Mouse (Mus musculus) forebrain, embryonic 13.5 days (tissue): ENCODE measurements around the gene Fancg. TPM values are rescaled to one million over a fixed set of nuclear protein-coding genes. Genes with fewer than 3 reads are reported as not detected.

Source experiments
- ATAC-seq: fragments of 200-750 bp; cut with Nextera tagmentation; 2 replicates; pipeline ENCODE4 v1.8.0; 2017
- H3K27ac ChIP-seq: fragments of 300-500 bp; sonication (generic); 2 replicates; pipeline ENCODE4 v1.5.1; 2015; ENCODE audit warnings: inconsistent platforms, mild to moderate bottlenecking, moderate library complexity
- H3K27me3 ChIP-seq: fragments of 300-500 bp; sonication (generic); 2 replicates; pipeline ENCODE4 v1.6.1; 2015; ENCODE audit warnings: mild to moderate bottlenecking, inconsistent platforms
- H3K36me3 ChIP-seq: fragments of 300-500 bp; sonication (generic); 2 replicates; pipeline ENCODE4 v1.6.1; 2015; ENCODE audit warnings: mild to moderate bottlenecking, inconsistent platforms; ENCODE audit not compliant: poor library complexity, severe bottlenecking
- H3K4me1 ChIP-seq: fragments of 300-500 bp; sonication (generic); 2 replicates; pipeline ENCODE4 v1.6.1; 2015; ENCODE audit warnings: inconsistent platforms
- H3K4me2 ChIP-seq: fragments of 300-500 bp; sonication (generic); 2 replicates; pipeline ENCODE4 v1.6.1; 2015; ENCODE audit warnings: inconsistent platforms, mild to moderate bottlenecking, moderate library complexity
- H3K4me3 ChIP-seq: fragments of 300-500 bp; sonication (generic); 2 replicates; pipeline ENCODE4 v1.5.1; 2015; ENCODE audit warnings: mild to moderate bottlenecking, inconsistent platforms
- H3K9ac ChIP-seq: fragments of 300-500 bp; sonication (generic); 2 replicates; pipeline ENCODE4 v1.6.1; 2015; ENCODE audit warnings: mild to moderate bottlenecking, inconsistent platforms
- H3K9me3 ChIP-seq: fragments of 300-500 bp; sonication (generic); replicated peaks from 2 replicates; pipeline ENCODE4 v1.6.1; 2016; ENCODE audit warnings: inconsistent platforms
- WGBS: fragments of 180-500 bp; shearing (Covaris S2); methylation state at CpG from one replicate; pipeline ENCODE4 v1.1.7; 2015; 5-methylcytosine and 5-hydroxymethylcytosine counted together
- polyA plus RNA-seq: library from polyadenylated mRNA; unstranded; fragments of >200 nt; fragmentation: Nextera tagmentation; extraction: Ambion mirVana; gene quantifications from 2 replicates; pipeline ENCODE4 v1.2.1, GENCODE M21; 2015

The Fancg gene
- 22.9 and 23.5 TPM in 2 replicates for polyA plus RNA-seq

DNA sequence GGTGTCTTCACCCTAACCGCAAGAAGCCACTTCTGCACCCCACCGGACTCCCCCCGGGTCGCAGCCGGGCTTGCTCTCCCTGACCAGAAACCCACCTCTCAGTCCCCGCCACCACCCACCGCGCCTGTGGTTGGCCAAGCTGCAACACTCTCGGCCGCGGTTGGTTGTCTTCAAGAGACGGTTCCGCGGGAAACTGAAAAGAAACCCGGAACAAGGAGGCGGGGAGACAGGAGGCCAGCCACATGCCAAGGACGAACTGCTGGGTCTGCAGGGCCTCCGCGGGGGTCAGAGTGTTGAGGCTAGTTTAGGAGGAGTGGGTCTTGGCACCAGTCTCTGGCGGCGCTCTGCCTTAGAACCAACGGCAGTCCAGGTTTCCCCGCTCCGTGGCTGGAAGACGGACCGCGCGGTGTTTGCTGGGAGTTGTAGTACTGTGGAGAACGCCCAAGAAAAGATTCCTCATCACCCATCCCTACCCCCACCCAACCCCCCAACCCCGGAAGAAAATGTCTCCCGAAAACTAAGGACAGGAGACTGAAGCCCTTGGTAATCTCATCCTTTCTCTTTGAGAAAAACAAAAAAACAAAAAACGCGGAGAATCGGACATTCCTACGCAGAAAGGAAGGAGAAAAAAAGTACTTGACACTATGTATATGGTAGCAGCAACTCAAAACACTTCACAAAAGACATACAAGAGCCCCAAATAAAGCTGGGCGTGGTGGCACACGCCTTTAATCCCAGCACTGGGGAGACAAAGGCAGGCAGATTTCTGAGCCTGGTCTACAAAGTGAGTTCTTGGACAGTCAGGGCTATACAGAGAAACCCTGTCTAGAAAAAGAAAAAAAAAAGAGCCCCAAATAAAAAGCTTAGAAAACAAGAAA is at the start of gene Fancg:
Gene Fancg, minus strand, starts transcription at position 346 of the 878 bp plus-strand sequence.
- Histone ChIP-seq H3K4me3 (peak within 1 kb of the TSS; percentile 66), H3K9me3 (no peaks in the 10 kb centered on the region), H3K27ac (peak within 1 kb of the TSS; percentile 59; the same call in 1 of the 2 replicates), H3K4me1 (peaks cover 14% of the 10 kb centered on the region), H3K4me2 (peak within 1 kb of the TSS; percentile 85), H3K36me3 (peaks cover 11% of the 10 kb centered on the region; the same call in 1 of the 2 replicates), H3K9ac (peak within 1 kb of the TSS; percentile 75), H3K27me3 (no peaks in the 10 kb centered on the region)
- under 1% methylated on average over 37 of the region's 37 CpGs for WGBS
- ATAC-seq = peak; percentile 95

DNA sequence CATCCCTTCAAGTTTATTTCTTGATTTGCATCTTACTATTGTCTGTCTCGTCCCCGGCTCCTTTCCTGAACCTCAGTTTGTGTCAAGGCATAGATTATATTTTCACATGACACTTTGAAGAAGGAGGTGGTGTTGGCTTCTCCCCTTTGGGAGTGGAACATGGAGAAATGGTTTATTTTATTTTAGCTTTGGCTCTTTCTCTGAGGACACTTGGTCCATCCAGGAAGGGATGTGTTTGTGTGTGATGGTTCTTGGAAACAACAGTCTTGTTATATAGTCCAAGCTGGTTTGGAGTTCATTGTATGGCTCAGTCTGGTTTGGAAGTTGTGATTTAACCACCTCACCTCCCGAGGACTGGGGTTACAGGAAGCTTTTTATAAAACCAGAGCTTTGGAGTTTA is 49.4 kb upstream of the Fancg start:
- no peaks in the 10 kb centered on the region for H3K36me3 ChIP-seq
- ATAC-seq = no peak
- no peaks in the 10 kb centered on the region for H3K9me3 ChIP-seq
- H3K4me1 ChIP-seq = peaks cover 21% of the 10 kb centered on the region
- H3K4me2 ChIP-seq = peak overlapping the region; percentile 75
- peak overlapping the region; percentile 79 for H3K4me3 ChIP-seq
- no peak overlapping the region for H3K27ac ChIP-seq
- 32% methylated on average over 3 of the region's 3 CpGs for WGBS
- H3K9ac ChIP-seq = peak overlapping the region; percentile 84
- H3K27me3 ChIP-seq = no peaks in the 10 kb centered on the region

DNA sequence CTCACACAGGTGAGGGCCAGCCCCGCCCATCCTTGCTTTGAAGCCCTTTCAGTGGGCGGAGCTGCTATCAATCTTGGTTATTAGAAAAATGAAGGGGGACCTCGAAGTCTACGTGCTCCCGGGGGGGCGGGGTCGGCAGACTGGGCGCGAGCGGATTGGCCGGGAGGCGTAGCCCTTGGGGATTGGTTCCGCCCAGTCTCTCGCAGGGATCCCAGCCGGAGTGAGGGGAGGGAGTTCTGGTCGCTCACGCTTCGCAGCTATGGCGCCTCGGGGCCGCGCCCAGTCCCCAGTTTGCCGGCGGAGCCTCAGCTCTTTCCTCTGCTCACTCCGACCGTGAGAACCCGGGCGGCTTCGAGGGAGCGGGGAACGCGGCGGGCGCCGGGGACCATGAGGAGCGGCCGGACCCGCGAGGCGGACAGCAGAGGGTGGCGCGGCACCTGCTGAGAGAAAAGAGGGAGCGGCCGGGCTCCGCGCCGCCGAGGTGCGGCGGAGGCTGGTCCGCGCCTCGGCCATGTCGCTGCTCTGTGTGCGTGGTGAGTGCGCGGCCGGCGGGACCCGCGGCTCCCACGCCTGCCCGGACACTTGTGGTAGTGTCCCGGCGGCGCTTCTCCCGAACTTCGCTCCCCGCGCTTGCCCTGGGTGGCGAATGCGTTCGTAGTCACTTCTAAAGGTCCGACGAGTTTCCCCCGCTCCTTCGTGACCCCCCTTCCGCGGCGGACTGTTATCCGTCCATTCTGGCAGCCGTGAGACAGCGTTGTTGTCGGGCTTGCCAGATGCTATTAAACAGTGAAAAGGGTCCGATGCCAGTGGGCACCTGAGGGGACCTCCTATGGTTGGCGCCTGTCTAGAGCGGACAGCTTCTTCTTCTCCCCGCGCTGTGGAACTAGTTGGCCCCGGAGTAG is 48.7 kb upstream of the Fancg start, which contains the start of gene Unc13b:
Gene Unc13b, plus strand, starts transcription at position 201 of the 902 bp plus-strand sequence.
- no peaks in the 10 kb centered on the region for H3K27me3 ChIP-seq
- under 1% methylated on average over 76 of the region's 90 CpGs for WGBS
- peaks cover 21% of the 10 kb centered on the region for H3K4me1 ChIP-seq
- H3K27ac ChIP-seq = peak within 1 kb of the TSS; percentile 85
- H3K36me3 ChIP-seq = no peaks in the 10 kb centered on the region
- peak; percentile 99 for ATAC-seq
- peak within 1 kb of the TSS; percentile 79 for H3K4me3 ChIP-seq
- H3K9me3 ChIP-seq = no peaks in the 10 kb centered on the region
- peak within 1 kb of the TSS; percentile 75 for H3K4me2 ChIP-seq
- H3K9ac ChIP-seq = peak within 1 kb of the TSS; percentile 84

DNA sequence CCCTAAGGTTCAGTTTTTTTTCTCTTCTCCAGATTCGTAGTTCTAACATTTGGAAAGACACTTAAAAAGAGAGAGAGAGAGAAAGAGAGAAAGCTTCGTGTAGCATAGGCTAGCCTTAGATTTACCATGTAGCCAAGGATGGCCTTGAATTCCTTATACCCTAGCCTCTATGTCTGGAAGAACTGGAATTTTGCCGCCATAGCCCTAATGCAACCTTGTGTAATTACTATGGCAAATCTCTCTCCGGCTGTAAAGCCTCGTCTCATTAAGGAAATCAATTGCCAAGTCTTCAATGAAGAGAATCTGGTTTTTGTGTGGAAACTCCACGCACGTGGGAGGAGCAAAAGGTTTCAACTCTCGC is 48.1 kb upstream of the Fancg start:
- ATAC-seq = peak; percentile 55
- H3K9ac ChIP-seq = 0 out of 2 replicates have a peak overlapping the region, but pooled peaks have one; percentile 84

DNA sequence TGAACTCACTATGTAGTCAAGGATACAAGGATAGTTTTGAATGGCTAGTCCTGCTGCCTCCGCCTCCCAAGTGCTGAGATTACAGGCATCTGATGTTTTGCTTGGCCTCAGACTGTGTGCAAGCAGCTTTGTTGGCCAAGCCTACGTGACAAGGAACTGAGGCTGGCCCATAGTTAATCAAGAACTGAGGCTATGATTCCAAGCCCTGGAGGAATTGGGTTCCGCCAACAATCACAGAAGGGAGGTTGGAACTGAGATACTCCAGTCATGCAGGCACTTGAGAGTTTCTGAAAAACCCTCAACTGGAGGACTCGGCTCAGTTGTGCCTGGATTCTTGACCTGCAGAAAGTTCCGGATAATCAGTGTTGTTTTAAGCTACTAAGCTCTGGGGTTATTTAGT is 47.3 kb upstream of the Fancg start:
- Histone ChIP-seq H3K4me1 (peaks cover 21% of the 10 kb centered on the region), H3K9me3 (no peaks in the 10 kb centered on the region), H3K27ac (no peak overlapping the region), H3K4me3 (no peak overlapping the region), H3K36me3 (no peaks in the 10 kb centered on the region), H3K27me3 (no peaks in the 10 kb centered on the region), H3K9ac (no peak overlapping the region), H3K4me2 (no peak overlapping the region)
- no peak for ATAC-seq
- WGBS = 96% methylated on average over 5 of the region's 5 CpGs

More for the DNA sequence above, 48.1 kb upstream of the Fancg start:
- 16% methylated on average over 8 of the region's 8 CpGs for WGBS
- Histone ChIP-seq H3K27ac (peak overlapping the region; percentile 15; the same call in 1 of the 2 replicates), H3K4me3 (peak overlapping the region; percentile 79), H3K4me1 (peaks cover 21% of the 10 kb centered on the region), H3K27me3 (no peaks in the 10 kb centered on the region), H3K9me3 (no peaks in the 10 kb centered on the region), H3K36me3 (no peaks in the 10 kb centered on the region), H3K4me2 (peak overlapping the region; percentile 75)

DNA sequence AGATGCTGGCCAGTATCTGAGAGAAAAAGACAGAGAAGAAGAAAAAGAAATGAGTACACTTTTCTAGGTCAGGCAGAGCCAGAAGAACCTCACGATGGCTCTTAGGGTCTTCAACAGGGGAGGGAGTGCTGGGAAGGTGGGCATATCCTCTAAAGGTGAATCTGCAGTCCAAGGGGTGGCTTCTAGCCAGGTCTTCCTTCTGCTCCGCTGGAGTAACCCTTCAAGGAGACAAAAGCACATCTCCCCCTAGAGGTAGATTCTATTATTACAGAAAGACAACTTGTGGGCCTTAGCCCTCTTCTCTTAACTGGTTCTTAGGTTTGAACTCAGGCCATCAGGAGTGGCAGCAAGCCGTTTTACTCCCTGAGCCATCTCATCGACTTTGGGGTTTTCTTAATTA is 42.3 kb upstream of the Fancg start:
- H3K36me3 ChIP-seq = no peaks in the 10 kb centered on the region
- no peaks in the 10 kb centered on the region for H3K27me3 ChIP-seq
- no peaks in the 10 kb centered on the region for H3K9me3 ChIP-seq
- no peak overlapping the region for H3K4me2 ChIP-seq
- no peaks in the 10 kb centered on the region for H3K4me1 ChIP-seq
- no peak overlapping the region for H3K9ac ChIP-seq
- 8% methylated on average over 4 of the region's 4 CpGs for WGBS
- no peak overlapping the region for H3K27ac ChIP-seq
- no peak overlapping the region for H3K4me3 ChIP-seq
- no peak for ATAC-seq

DNA sequence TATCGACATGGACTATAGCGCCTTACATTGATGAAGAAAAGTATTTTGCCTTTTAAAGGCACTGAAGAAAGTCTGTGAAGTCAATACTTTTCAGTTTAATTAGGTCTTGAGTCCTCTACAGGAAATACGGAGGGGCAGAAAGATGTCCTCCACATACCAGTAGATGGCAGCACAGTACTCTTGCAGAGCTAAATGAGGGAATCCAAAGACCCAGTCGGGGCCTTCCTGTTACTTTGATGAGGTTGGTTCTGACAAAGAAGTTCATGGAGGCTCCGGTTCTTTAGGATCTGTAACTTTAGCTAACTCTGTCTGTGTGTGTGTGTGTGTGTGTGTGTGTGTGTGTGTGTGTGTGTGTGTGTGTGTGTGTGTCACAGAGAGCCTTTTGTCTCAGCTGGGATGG is 36.9 kb upstream of the Fancg start:
- Histone ChIP-seq H3K4me2 (peak overlapping the region; percentile 71), H3K27me3 (no peaks in the 10 kb centered on the region), H3K4me1 (peaks cover 31% of the 10 kb centered on the region), H3K4me3 (no peak overlapping the region), H3K9me3 (no peaks in the 10 kb centered on the region), H3K27ac (no peak overlapping the region), H3K9ac (no peak overlapping the region), H3K36me3 (no peaks in the 10 kb centered on the region)
- 7% methylated on average over 5 of the region's 5 CpGs for WGBS
- no peak for ATAC-seq

DNA sequence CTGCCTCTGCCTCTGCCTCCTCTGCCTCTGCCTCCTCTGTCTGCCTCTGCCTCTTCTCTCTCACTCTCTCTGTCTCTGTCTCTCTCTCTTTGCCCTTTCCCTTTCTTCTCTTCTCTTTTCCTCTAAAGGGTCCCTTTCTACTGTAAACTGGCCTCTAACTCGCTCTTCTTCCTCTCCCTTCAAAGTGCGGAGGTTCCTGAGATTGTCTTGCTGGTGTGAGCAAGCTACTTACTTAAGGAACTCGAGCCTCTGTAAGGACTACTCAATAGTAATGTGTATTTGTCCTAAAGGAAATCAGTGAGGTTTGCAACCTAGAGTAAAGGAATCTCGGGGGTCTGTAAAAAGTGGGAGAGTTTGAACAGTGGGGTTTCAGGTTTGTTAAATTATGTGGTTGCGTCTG is 36.3 kb upstream of the Fancg start:
- 63% methylated on average over 5 of the region's 5 CpGs for WGBS
- peak overlapping the region; percentile 10; the same call in 1 of the 2 replicates for H3K27ac ChIP-seq
- no peak for ATAC-seq
- 0 out of 2 replicates have a peak overlapping the region, but pooled peaks have one; percentile 34 for H3K9ac ChIP-seq
- no peaks in the 10 kb centered on the region for H3K9me3 ChIP-seq
- peaks cover 31% of the 10 kb centered on the region for H3K4me1 ChIP-seq
- no peaks in the 10 kb centered on the region for H3K27me3 ChIP-seq
- H3K4me3 ChIP-seq = 0 out of 2 replicates have a peak overlapping the region, but pooled peaks have one; percentile 7
- peak overlapping the region; percentile 71 for H3K4me2 ChIP-seq
- H3K36me3 ChIP-seq = no peaks in the 10 kb centered on the region

DNA sequence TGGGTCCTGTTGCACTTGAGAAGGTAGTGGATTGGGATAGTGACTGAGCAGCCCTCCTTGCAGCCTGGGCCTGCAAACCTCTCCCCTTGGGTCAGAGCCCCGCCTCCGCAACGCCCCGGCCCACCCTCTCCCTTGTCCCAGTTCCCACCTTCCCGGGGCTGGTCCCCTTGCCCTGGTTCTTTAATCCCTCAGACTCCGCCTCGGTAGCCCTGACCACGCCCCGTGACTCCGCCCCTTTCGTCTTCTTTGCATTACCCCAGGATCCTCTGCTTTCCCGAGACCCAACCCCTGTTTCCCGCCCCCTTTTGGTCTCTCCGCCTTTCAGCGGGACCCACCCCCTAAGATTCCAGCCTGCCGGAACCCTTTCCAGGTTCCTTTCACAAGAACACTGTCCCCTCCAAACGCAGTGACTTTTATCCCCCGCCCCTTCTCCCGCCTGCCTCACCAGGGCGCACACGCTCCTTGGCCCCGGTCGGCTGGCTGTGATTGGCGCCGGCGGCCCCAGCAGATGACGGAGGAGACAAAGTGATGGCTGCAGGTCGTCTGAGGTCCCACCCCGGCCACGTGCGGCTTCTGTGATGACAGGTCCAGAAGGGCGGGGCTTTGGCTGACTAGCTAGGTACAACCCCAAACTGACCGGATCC is 35.5 kb upstream of the Fancg start, which contains the start of gene Fam214b:
Gene Fam214b, minus strand, starts transcription at position 562 of the 644 bp plus-strand sequence.
- Histone ChIP-seq H3K27me3 (no peaks in the 10 kb centered on the region), H3K27ac (peak within 1 kb of the TSS; percentile 97), H3K36me3 (no peaks in the 10 kb centered on the region), H3K4me3 (peak within 1 kb of the TSS; percentile 58), H3K4me2 (peak within 1 kb of the TSS; percentile 71), H3K9me3 (no peaks in the 10 kb centered on the region), H3K4me1 (peaks cover 34% of the 10 kb centered on the region), H3K9ac (peak within 1 kb of the TSS; percentile 72)
- ATAC-seq = peak; percentile 90
- under 1% methylated on average over 33 of the region's 33 CpGs for WGBS

DNA sequence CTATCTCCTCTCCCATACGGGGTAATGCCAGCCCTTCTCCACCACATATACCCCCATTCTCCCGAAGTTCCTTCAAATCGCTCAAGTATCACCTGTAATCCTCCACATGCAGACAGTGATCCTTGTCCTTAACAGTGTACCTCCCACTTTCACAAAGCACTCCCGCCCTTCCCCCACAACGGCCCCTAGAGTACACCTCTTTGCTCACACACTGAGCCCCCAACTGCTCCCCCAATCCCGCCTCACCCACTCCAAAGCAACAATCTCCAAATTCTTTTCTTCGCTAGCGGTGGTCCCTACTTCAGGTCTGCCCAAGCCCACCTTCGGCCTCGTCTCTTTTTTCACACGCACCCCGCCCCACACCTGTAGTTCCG is 35.0 kb upstream of the Fancg start:
- no peaks in the 10 kb centered on the region for H3K27me3 ChIP-seq
- H3K4me3 ChIP-seq = peak overlapping the region; percentile 58
- H3K9me3 ChIP-seq = no peaks in the 10 kb centered on the region
- WGBS = 2% methylated on average over 13 of the region's 13 CpGs
- ATAC-seq = peak; percentile 2; the same call in 1 of the 2 replicates
- peaks cover 38% of the 10 kb centered on the region for H3K4me1 ChIP-seq
- H3K4me2 ChIP-seq = peak overlapping the region; percentile 71
- H3K36me3 ChIP-seq = no peaks in the 10 kb centered on the region
- peak overlapping the region; percentile 97 for H3K27ac ChIP-seq
- H3K9ac ChIP-seq = peak overlapping the region; percentile 67

DNA sequence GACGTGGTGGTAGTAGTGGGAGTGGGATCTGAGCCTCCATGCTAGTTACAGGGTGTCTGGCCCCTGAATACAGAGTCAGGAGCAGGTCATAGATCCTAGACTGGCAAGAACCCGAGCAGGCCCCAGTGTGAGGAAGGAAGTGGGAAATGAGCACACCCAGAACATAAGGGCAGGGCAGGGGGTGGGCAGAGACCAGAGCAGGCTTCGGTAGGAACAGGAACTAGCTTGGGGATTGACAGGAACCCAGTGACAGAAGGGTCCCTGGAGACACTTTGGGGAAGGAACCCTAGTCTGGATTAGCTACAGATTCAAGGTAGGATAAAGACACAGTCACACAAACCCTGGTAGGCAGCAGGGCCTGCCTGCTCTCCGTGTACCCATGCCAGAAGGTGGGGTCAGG is 34.4 kb upstream of the Fancg start:
- Histone ChIP-seq H3K4me1 (peaks cover 39% of the 10 kb centered on the region), H3K27ac (peak overlapping the region; percentile 97), H3K4me3 (peak overlapping the region; percentile 58), H3K27me3 (no peaks in the 10 kb centered on the region), H3K9me3 (no peaks in the 10 kb centered on the region), H3K9ac (peak overlapping the region; percentile 67), H3K4me2 (peak overlapping the region; percentile 71), H3K36me3 (no peaks in the 10 kb centered on the region)
- ATAC-seq = no peak
- 0% methylated on average over 4 of the region's 4 CpGs for WGBS
